In the genomic region with DNA sequence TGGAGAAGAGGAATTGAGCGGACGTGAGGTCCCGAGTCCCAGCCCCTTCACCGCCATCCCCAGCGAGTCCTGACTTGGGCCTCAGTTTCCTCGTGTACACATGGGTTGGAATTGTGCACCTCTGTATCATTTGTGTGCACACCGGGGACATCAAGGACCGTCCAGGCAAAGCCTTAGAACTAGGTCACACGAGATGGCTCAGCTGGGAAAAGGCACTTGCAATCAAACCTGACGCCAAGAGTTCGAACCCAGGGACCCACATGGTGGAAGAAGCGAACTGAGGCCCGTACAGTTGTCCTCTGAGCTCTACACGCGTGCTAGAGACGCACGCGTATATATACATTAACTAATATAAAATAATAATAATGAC, we compare ENCODE assay signal across 9 mouse cellular contexts. TPM values are rescaled to one million over a fixed set of nuclear protein-coding genes. Genes with fewer than 3 reads are reported as not detected.
DNase-seq lines count a peak whose midpoint lies in the region; ATAC-seq and TF ChIP-seq lines count a peak whose summit lies in the region.
"Had no signal": no experiment of that assay in that cellular context is flagged by ENCODE, and none has a peak within 500 bp of the region (broad histone marks: within the 10 kb centered on the region; RNA-seq: fewer than 3 reads in every experiment).

No protein-coding gene starts in this region.

- no peak for ATAC-seq in heart, embryonic 15.5 days (replicated peaks; ENCODE audit: insufficient number of reproducible peaks, insufficient read depth, low FRiP score, low read depth)
- ATAC-seq in G1E (ENCODE audit: extremely low read depth, insufficient number of reproducible peaks, low FRiP score, poor library complexity, severe bottlenecking) = no peak
- ATAC-seq in midbrain, embryonic 12.5 days (ENCODE audit: low FRiP score, low read depth) = no peak
- no peak for ATAC-seq in CD4-positive, CD25-positive, alpha-beta regulatory T cell, adult 4 months

- intact Hi-C loops in heart, postnatal 36 days (cut with DNase I) = loop anchor here (1.0 to 2.0 kb wide), 2 partner anchors 48 to 65 kb away; no protein-coding TSS in a partner anchor

- H3K27me3 ChIP-seq in heart, embryonic 15.5 days = no peaks in the 10 kb centered on the region
- H3K27me3 ChIP-seq in G1E (ENCODE audit: insufficient read depth, low read length) = no peaks in the 10 kb centered on the region
- H3K27me3 ChIP-seq in hindbrain, embryonic 10.5 days (ENCODE audit: insufficient read depth, poor library complexity, severe bottlenecking) = no peaks in the 10 kb centered on the region
- no peaks in the 10 kb centered on the region; the same call in 1 of the 2 replicates for H3K27me3 ChIP-seq in midbrain, embryonic 12.5 days
- H3K27me3 ChIP-seq: Patski had no signal

- no peak for DNase-seq in heart, postnatal 36 days
- DNase-seq in G1E (ENCODE audit: low spot score) = no peak
- no peak for DNase-seq in hindbrain, embryonic 10.5 days (ENCODE audit: low spot score)
- no peak for DNase-seq in urinary bladder, postnatal 4 days (ENCODE audit: low spot score in 2 of 2)
- no peak for DNase-seq in cerebellum, postnatal 4 days (ENCODE audit: low spot score in 2 of 2)

- H3K4me1 ChIP-seq in heart, embryonic 15.5 days (replicated peaks) = peaks cover 28% of the 10 kb centered on the region
- peaks cover 42% of the 10 kb centered on the region for H3K4me1 ChIP-seq in G1E (ENCODE audit: insufficient read depth, low read depth, low read length)
- H3K4me1 ChIP-seq in hindbrain, embryonic 10.5 days (replicated peaks) = peaks cover 43% of the 10 kb centered on the region
- H3K4me1 ChIP-seq in midbrain, embryonic 12.5 days = peaks cover 20% of the 10 kb centered on the region

- no peak for TF ChIP-seq CTCF in G1E (IDR thresholded peaks at IDR 0.05; ENCODE audit: low read depth, low read length)

- no peaks in the 10 kb centered on the region for H3K9me3 ChIP-seq in heart, embryonic 15.5 days (replicated peaks)
- H3K9me3 ChIP-seq in G1E (replicated peaks) = no peaks in the 10 kb centered on the region
- H3K9me3 ChIP-seq in hindbrain, embryonic 10.5 days = no peaks in the 10 kb centered on the region
- H3K9me3 ChIP-seq in midbrain, embryonic 12.5 days = no peaks in the 10 kb centered on the region

- H3K9ac ChIP-seq in heart, embryonic 15.5 days = peak overlapping the region; percentile 82
- H3K9ac ChIP-seq in midbrain, embryonic 12.5 days (replicated peaks) = peak overlapping the region; percentile 86

- peak overlapping the region; percentile 88 for H3K4me3 ChIP-seq in heart, embryonic 15.5 days
- peak overlapping the region; percentile 92 for H3K4me3 ChIP-seq in G1E (ENCODE audit: low read depth, low read length)
- peak overlapping the region; percentile 87 for H3K4me3 ChIP-seq in hindbrain, embryonic 10.5 days
- H3K4me3 ChIP-seq in midbrain, embryonic 12.5 days = peak overlapping the region; percentile 78

- 4% methylated on average over 18 of the region's 18 CpGs for WGBS in heart, embryonic 15.5 days
- WGBS in hindbrain, embryonic 10.5 days = 4% methylated on average over 18 of the region's 18 CpGs
- WGBS in midbrain, embryonic 12.5 days = 6% methylated on average over 18 of the region's 18 CpGs

- no peaks in the 10 kb centered on the region for H3K36me3 ChIP-seq in heart, embryonic 15.5 days
- H3K36me3 ChIP-seq in G1E (replicated peaks) = peaks cover 45% of the 10 kb centered on the region
- H3K36me3 ChIP-seq in hindbrain, embryonic 10.5 days = no peaks in the 10 kb centered on the region
- H3K36me3 ChIP-seq in midbrain, embryonic 12.5 days = no peaks in the 10 kb centered on the region

- peak overlapping the region; percentile 90 for H3K4me2 ChIP-seq in heart, embryonic 15.5 days
- H3K4me2 ChIP-seq in midbrain, embryonic 12.5 days (replicated peaks) = peak overlapping the region; percentile 88

- H3K27ac ChIP-seq in heart, embryonic 15.5 days = no peak overlapping the region
- H3K27ac ChIP-seq in hindbrain, embryonic 10.5 days = peak overlapping the region; percentile 95
- H3K27ac ChIP-seq in midbrain, embryonic 12.5 days (replicated peaks) = peak overlapping the region; percentile 83

RNA-seq across cellular contexts. Expression of gene Bloc1s3, which starts 0.6 kb away (rescaled TPM):
- 1.5 and 1.7 TPM in 2 replicates for polyA plus RNA-seq in heart, embryonic 15.5 days (2015; fragmentation: Nextera tagmentation; extraction: Ambion mirVana)
- total RNA-seq in heart, postnatal 36 days (2021) = 1 to 10 TPM; 2.3 to 2.5 TPM
- total RNA-seq in G1E (2014; fragmentation: Nextera tagmentation) (4.6 and 5.2 TPM in 2 replicates), G1E (2017) (4.2 and 5.2 TPM in 2 replicates)
- 5.7 and 6.0 TPM in 2 replicates for polyA plus RNA-seq in G1E (2012)
- polyA plus RNA-seq in hindbrain, embryonic 10.5 days (2016; fragmentation: Nextera tagmentation; extraction: Ambion mirVana) = 2.4 and 3.8 TPM in 2 replicates
- polyA plus RNA-seq in midbrain, embryonic 12.5 days (2016; fragmentation: Nextera tagmentation; extraction: Ambion mirVana) = 4.3 and 5.0 TPM in 2 replicates
- polyA plus RNA-seq in CD4-positive, CD25-positive, alpha-beta regulatory T cell, adult 4 months (2017; shearing (Covaris generic)) = under 1 TPM; 0.37 to 0.86 TPM

RNA-seq across cellular contexts. Expression of gene Trappc6a, which starts 0.6 kb away (rescaled TPM):
- 73.2 and 81.2 TPM in 2 replicates for polyA plus RNA-seq in heart, embryonic 15.5 days (2015; fragmentation: Nextera tagmentation; extraction: Ambion mirVana)
- total RNA-seq in heart, postnatal 36 days (2021) = 10 to 100 TPM; 32.9 to 37.4 TPM
- 87.2 and 92.8 TPM in 2 replicates for total RNA-seq in G1E (2014; fragmentation: Nextera tagmentation)
- 141 and 200 TPM in 2 replicates for total RNA-seq in G1E (2017)
- 537 and 654 TPM in 2 replicates for polyA plus RNA-seq in G1E (2012)
- 68.8 and 71.4 TPM in 2 replicates for polyA plus RNA-seq in hindbrain, embryonic 10.5 days (2016; fragmentation: Nextera tagmentation; extraction: Ambion mirVana)
- polyA plus RNA-seq in midbrain, embryonic 12.5 days (2016; fragmentation: Nextera tagmentation; extraction: Ambion mirVana) = 41.5 and 41.7 TPM in 2 replicates
- 10 to 100 TPM; 45.8 to 50.7 TPM for polyA plus RNA-seq in CD4-positive, CD25-positive, alpha-beta regulatory T cell, adult 4 months (2017; shearing (Covaris generic))

RNA-seq across cellular contexts. Expression of gene Nkpd1, which starts 10.0 kb away (rescaled TPM):
- polyA plus RNA-seq in heart, embryonic 15.5 days (2015; fragmentation: Nextera tagmentation; extraction: Ambion mirVana) = not detected in 2 replicates
- total RNA-seq in heart, postnatal 36 days (2021) = not detected
- total RNA-seq in G1E (2014; fragmentation: Nextera tagmentation) (0.53 and 0.92 TPM in 2 replicates), G1E (2017) (0.22 and 0.41 TPM in 2 replicates)
- polyA plus RNA-seq in G1E (2012) = 0.55 TPM in 2 replicates
- polyA plus RNA-seq in hindbrain, embryonic 10.5 days (2016; fragmentation: Nextera tagmentation; extraction: Ambion mirVana) = 0.09 and 0.10 TPM in 2 replicates
- polyA plus RNA-seq in midbrain, embryonic 12.5 days (2016; fragmentation: Nextera tagmentation; extraction: Ambion mirVana) = 0.06 TPM in 1 of 2 replicates, not detected in the other
- polyA plus RNA-seq in CD4-positive, CD25-positive, alpha-beta regulatory T cell, adult 4 months (2017; shearing (Covaris generic)) = not detected

RNA-seq across cellular contexts. Expression of gene Exoc3l2, which starts 44.5 kb away (rescaled TPM):
- polyA plus RNA-seq in heart, embryonic 15.5 days (2015; fragmentation: Nextera tagmentation; extraction: Ambion mirVana) = 0.91 and 1.1 TPM in 2 replicates
- total RNA-seq in heart, postnatal 36 days (2021) = under 1 TPM; 0.78 to 0.84 TPM
- total RNA-seq in G1E (2014; fragmentation: Nextera tagmentation) (not detected in 2 replicates), G1E (2017) (not detected in 2 replicates)
- 0.02 TPM in 1 of 2 replicates, not detected in the other for polyA plus RNA-seq in G1E (2012)
- polyA plus RNA-seq in hindbrain, embryonic 10.5 days (2016; fragmentation: Nextera tagmentation; extraction: Ambion mirVana) = 0.39 and 0.80 TPM in 2 replicates
- 0.42 and 0.61 TPM in 2 replicates for polyA plus RNA-seq in midbrain, embryonic 12.5 days (2016; fragmentation: Nextera tagmentation; extraction: Ambion mirVana)
- not detected for polyA plus RNA-seq in CD4-positive, CD25-positive, alpha-beta regulatory T cell, adult 4 months (2017; shearing (Covaris generic))
- polyA plus RNA-seq: Patski had no signal

RNA-seq across cellular contexts. Expression of gene Mark4, which starts 49.0 kb away (rescaled TPM):
- 7.6 and 8.5 TPM in 2 replicates for polyA plus RNA-seq in heart, embryonic 15.5 days (2015; fragmentation: Nextera tagmentation; extraction: Ambion mirVana)
- 10 to 100 TPM; 25.7 to 27.2 TPM for total RNA-seq in heart, postnatal 36 days (2021)
- total RNA-seq in G1E (2014; fragmentation: Nextera tagmentation) (17.8 and 21.3 TPM in 2 replicates), G1E (2017) (2.7 and 4.3 TPM in 2 replicates)
- 34.7 and 46.5 TPM in 2 replicates for polyA plus RNA-seq in G1E (2012)
- 9.3 and 13.6 TPM in 2 replicates for polyA plus RNA-seq in hindbrain, embryonic 10.5 days (2016; fragmentation: Nextera tagmentation; extraction: Ambion mirVana)
- 16.4 and 20.9 TPM in 2 replicates for polyA plus RNA-seq in midbrain, embryonic 12.5 days (2016; fragmentation: Nextera tagmentation; extraction: Ambion mirVana)
- 1 to 10 TPM in 1 of 2 experiments, under 1 TPM in 1; 0.91 to 1.3 TPM for polyA plus RNA-seq in CD4-positive, CD25-positive, alpha-beta regulatory T cell, adult 4 months (2017; shearing (Covaris generic))
